Mouse (Mus musculus) Patski (cell line): ENCODE measurements at regions not wholly inside any gene's neighbourhood (a gene's known extent, or its start where the extent isn't known, plus 50 kb on each side); places are given as distances from the start of the nearest gene placed in this dataset.

ENCODE experiments used
- ATAC-seq: fragments of 100-300 bp; one replicate; pipeline ENCODE4 v1.8.0; 2021
- CTCF ChIA-PET: fragments of 350-600 bp; sonication (Branson Sonifier 250); formaldehyde crosslinking; loops from one replicate; lab custom pipeline; 2022; ENCODE audit warnings: inconsistent platforms; lab: Charles Lee
- POLR2A ChIA-PET: fragments of 350-600 bp; sonication (Branson Sonifier 250); formaldehyde crosslinking; loops from one replicate; lab custom pipeline; 2022; ENCODE audit warnings: antibody characterized with exemption, inconsistent platforms; lab: Charles Lee
- DNase-seq: peaks from one replicate; pipeline ENCODE4 v3.0.0-alpha.2; 2011; ENCODE audit warnings: low read depth, low spot score
- H3K27me3 ChIP-seq: fragments of 371-371 bp; one replicate; pipeline ENCODE4 v1.5.1; 2021
- CTCF ChIP-seq: fragments of 100-300 bp; IDR thresholded peaks from one replicate; pipeline ENCODE4 v1.5.1; 2021
- in situ Hi-C: fragments of 300-500 bp; cut with MboI; formaldehyde crosslinking; loops from 3 replicates; pipeline ENCODE4 v1.11.1; 2018; ENCODE audit warnings: low pct_unique_long_range_greater_than_20kb, mixed read lengths

GRCm38 (mm10) chr6:32739162-32739745 is 151.3 kb upstream of the Plxna4 start:
- H3K27me3 ChIP-seq = no peaks in the 10 kb centered on the region
- DNase-seq (no peak), ATAC-seq (no peak)
- ChIA-PET CTCF (no interaction called here), POLR2A (no interaction called here)
- in situ Hi-C loops = no loop called here
- no peak for TF ChIP-seq CTCF

GRCm38 (mm10) chr6:32728706-32729105 is 140.7 kb upstream of the Plxna4 start:
- in situ Hi-C loops = no loop called here
- ATAC-seq (no peak), DNase-seq (no peak)
- ChIA-PET POLR2A (no interaction called here), CTCF (no interaction called here)
- no peak for TF ChIP-seq CTCF
- no peaks in the 10 kb centered on the region for H3K27me3 ChIP-seq

- POLR2A ChIA-PET = interaction anchor here (0.6 kb wide), 1 partner anchor 411 kb away, joined by 5 read pairs; no protein-coding TSS in a partner anchor
- H3K27me3 ChIP-seq = peaks cover 5% of the 10 kb centered on the region
- CTCF ChIA-PET = interaction anchor here (0.9 to 1.5 kb wide), 2 partner anchors 8 to 11 kb away, joined by 3 to 4 read pairs; no protein-coding TSS in a partner anchor
- TF ChIP-seq CTCF = no peak
- ATAC-seq (no peak), DNase-seq (no peak)
- in situ Hi-C loops = no loop called here
Observed at GRCm38 (mm10) chr6:32726571-32726970, 138.6 kb upstream of the Plxna4 start.

- in situ Hi-C loops = no loop called here
- CTCF ChIA-PET = interaction anchor here (1.3 kb wide), 1 partner anchor 9 kb away, joined by 3 read pairs; no protein-coding TSS in a partner anchor
- TF ChIP-seq CTCF = no peak
- peaks cover 9% of the 10 kb centered on the region for H3K27me3 ChIP-seq
- ATAC-seq (no peak), DNase-seq (no peak)
- POLR2A ChIA-PET = no interaction called here
Observed at GRCm38 (mm10) chr6:32717860-32718259, 129.9 kb upstream of the Plxna4 start.

GRCm38 (mm10) chr6:32715137-32715536 is 127.1 kb upstream of the Plxna4 start:
- CTCF ChIA-PET = no interaction called here
- in situ Hi-C loops = no loop called here
- DNase-seq = no peak
- no peak for TF ChIP-seq CTCF
- no peak for ATAC-seq
- H3K27me3 ChIP-seq = peaks cover 4% of the 10 kb centered on the region
- POLR2A ChIA-PET = no interaction called here

GRCm38 (mm10) chr6:32710208-32710607 is 122.2 kb upstream of the Plxna4 start:
- DNase-seq = no peak
- ChIA-PET CTCF (no interaction called here), POLR2A (no interaction called here)
- TF ChIP-seq CTCF = no peak
- ATAC-seq = no peak
- in situ Hi-C loops = no loop called here
- no peaks in the 10 kb centered on the region for H3K27me3 ChIP-seq

GRCm38 (mm10) chr6:32709566-32709965 is 121.6 kb upstream of the Plxna4 start:
- CTCF ChIA-PET = no interaction called here
- no peaks in the 10 kb centered on the region for H3K27me3 ChIP-seq
- POLR2A ChIA-PET = no interaction called here
- DNase-seq (no peak), ATAC-seq (no peak)
- in situ Hi-C loops = no loop called here
- TF ChIP-seq CTCF = no peak

- TF ChIP-seq CTCF = no peak
- H3K27me3 ChIP-seq = no peaks in the 10 kb centered on the region
- no peak for DNase-seq
- ATAC-seq = no peak
- ChIA-PET CTCF (no interaction called here), POLR2A (no interaction called here)
- in situ Hi-C loops = no loop called here
Observed at GRCm38 (mm10) chr6:32707417-32707816, 119.4 kb upstream of the Plxna4 start.

GRCm38 (mm10) chr6:32706376-32706775 is 118.4 kb upstream of the Plxna4 start:
- H3K27me3 ChIP-seq = no peaks in the 10 kb centered on the region
- DNase-seq (no peak), ATAC-seq (no peak)
- POLR2A ChIA-PET = no interaction called here
- no peak for TF ChIP-seq CTCF
- CTCF ChIA-PET = no interaction called here
- in situ Hi-C loops = no loop called here

GRCm38 (mm10) chr6:32703466-32703865 is 115.5 kb upstream of the Plxna4 start:
- H3K27me3 ChIP-seq = no peaks in the 10 kb centered on the region
- no peak for DNase-seq
- no peak for ATAC-seq
- POLR2A ChIA-PET = no interaction called here
- in situ Hi-C loops = no loop called here
- CTCF ChIA-PET = no interaction called here
- TF ChIP-seq CTCF = no peak

GRCm38 (mm10) chr6:32702245-32702791 is 114.3 kb upstream of the Plxna4 start:
- DNase-seq (no peak), ATAC-seq (no peak)
- ChIA-PET POLR2A (no interaction called here), CTCF (no interaction called here)
- TF ChIP-seq CTCF = no peak
- in situ Hi-C loops = no loop called here
- no peaks in the 10 kb centered on the region for H3K27me3 ChIP-seq

GRCm38 (mm10) chr6:32699811-32700210 is 111.8 kb upstream of the Plxna4 start:
- DNase-seq (no peak), ATAC-seq (no peak)
- POLR2A ChIA-PET = no interaction called here
- CTCF ChIA-PET = no interaction called here
- TF ChIP-seq CTCF = no peak
- H3K27me3 ChIP-seq = no peaks in the 10 kb centered on the region
- in situ Hi-C loops = no loop called here
